Mouse (Mus musculus) olfactory bulb, adult 2 months (tissue): ENCODE data around the gene Marveld3. TPM values are rescaled to one million over a fixed set of nuclear protein-coding genes. Genes with fewer than 3 reads are reported as not detected.

Experiments used
- H3K27ac ChIP-seq: fragments of 200-500 bp; 2 replicates; pipeline ENCODE4 v1.5.1; 2012; ENCODE audit warnings: low read depth, low read length; ENCODE audit not compliant: insufficient read depth
- H3K4me1 ChIP-seq: fragments of 200-500 bp; 2 replicates; pipeline ENCODE4 v1.6.1; 2012; ENCODE audit warnings: low read length; ENCODE audit not compliant: control insufficient read depth, insufficient read depth
- H3K4me3 ChIP-seq: fragments of 200-500 bp; 2 replicates; pipeline ENCODE4 v1.5.1; 2012; ENCODE audit warnings: mild to moderate bottlenecking, low read depth, low read length, moderate library complexity; ENCODE audit not compliant: insufficient read depth
- CTCF ChIP-seq: fragments of 200-500 bp; IDR thresholded peaks from 2 replicates; pipeline ENCODE4 v1.5.1; 2012; ENCODE audit warnings: low read depth, mild to moderate bottlenecking, low read length, moderate library complexity; ENCODE audit not compliant: insufficient read depth
- POLR2A ChIP-seq: fragments of 200-500 bp; IDR thresholded peaks from 2 replicates; pipeline ENCODE4 v1.6.1; 2012; ENCODE audit warnings: mild to moderate bottlenecking, low read depth, low read length, moderate library complexity; ENCODE audit not compliant: insufficient read depth
- WGBS: fragments of 180-500 bp; shearing (Covaris S2); methylation state at CpG from one replicate; pipeline ENCODE4 v1.1.7; 2018; 5-methylcytosine and 5-hydroxymethylcytosine counted together
- polyA plus RNA-seq: library from polyadenylated mRNA; stranded (reverse); fragments of >200 nt; gene quantifications from 2 replicates; pipeline ENCODE4 v1.2.4, GENCODE M21; 2012; ENCODE audit warnings: low replicate concordance; ENCODE audit not compliant: missing spikeins, insufficient read depth, insufficient read length

Marveld3 gene
- polyA plus RNA-seq: not detected in 2 replicates

- Histone ChIP-seq H3K4me3 (peak within 1 kb of the TSS; percentile 33), H3K27ac (no peak within 1 kb of the TSS), H3K4me1 (peaks cover 22% of the 10 kb centered on the region)
- TF ChIP-seq POLR2A: no peak
- TF ChIP-seq CTCF: peak; percentile 82; the same call in 1 of the 2 replicates
- 2% methylated on average over 64 of the region's 64 CpGs for WGBS
Observed at GRCm38 (mm10) chr8:109961693-109962367, at the start of gene Marveld3. Marveld3 (minus strand) TSS chr8:109962203.

DNA sequence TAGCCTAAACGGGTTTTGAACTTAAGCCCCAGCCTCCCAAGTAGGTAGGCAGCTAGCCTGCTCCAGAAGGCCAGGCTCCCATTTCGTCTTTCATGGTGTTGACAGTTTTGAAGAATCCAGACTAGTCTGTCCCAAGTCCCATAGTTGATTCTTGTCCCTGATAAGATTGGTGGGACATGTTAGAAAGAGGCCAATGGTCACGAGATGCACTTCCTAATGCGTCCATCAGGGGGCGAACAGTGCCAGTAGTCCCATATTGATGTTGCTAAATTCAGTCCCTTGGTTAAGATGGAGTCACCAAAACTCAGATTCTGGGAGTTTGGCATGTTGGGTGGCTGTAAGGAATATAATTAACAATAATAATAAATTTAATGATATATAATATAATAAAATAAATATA, 48.9 kb upstream of the Marveld3 start:
- 36% methylated on average over 5 of the region's 5 CpGs for WGBS
- no peak overlapping the region for H3K4me3 ChIP-seq
- TF ChIP-seq POLR2A (no peak), CTCF (no peak)

GRCm38 (mm10) chr8:110008995-110009446, 47.0 kb upstream of the Marveld3 start:
- 62% methylated on average over 8 of the region's 8 CpGs for WGBS
- peaks cover 10% of the 10 kb centered on the region for H3K4me1 ChIP-seq
- TF ChIP-seq CTCF (no peak), POLR2A (no peak)
- H3K27ac ChIP-seq: no peak overlapping the region
- no peak overlapping the region for H3K4me3 ChIP-seq

More for the DNA sequence above, 48.9 kb upstream of the Marveld3 start:
- Histone ChIP-seq H3K4me1 (peaks cover 10% of the 10 kb centered on the region), H3K27ac (no peak overlapping the region)

DNA sequence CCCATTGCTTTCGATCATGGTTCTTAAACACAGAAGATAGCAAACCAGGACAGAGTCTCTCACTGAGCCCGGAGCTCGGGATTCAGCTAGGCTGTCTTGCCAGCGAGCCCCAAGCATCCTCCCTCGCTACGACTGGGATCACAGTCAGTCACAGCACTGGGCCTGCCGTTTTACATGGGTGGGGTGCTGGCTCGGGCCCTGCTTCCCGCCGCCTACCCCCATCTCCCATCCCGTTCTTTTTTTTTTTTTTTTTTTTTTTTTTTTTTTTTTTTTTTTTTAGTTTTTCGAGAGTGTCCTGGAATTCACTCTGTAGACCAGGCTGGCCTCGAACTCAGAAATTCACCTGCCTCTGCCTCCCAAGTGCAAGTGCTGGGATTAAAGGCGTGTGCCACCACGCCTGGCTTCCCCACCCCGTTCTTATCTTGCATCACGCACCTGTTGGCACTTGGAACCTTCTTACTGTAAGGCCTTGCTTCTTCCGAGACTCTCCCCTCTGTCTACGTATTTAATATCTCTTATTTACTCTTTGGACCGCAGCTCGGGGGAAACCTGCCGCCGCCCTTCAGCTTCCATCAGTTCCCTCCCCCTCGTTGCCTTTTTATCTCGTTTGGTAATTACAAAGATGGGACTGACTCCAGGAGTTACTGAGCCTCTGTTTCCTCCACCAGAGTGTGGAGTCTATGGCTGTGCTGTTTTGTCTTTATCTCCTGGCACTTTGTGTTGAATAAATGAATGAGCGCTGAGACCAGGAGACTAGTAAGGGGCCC, 46.4 kb upstream of the Marveld3 start:
- no peak for TF ChIP-seq POLR2A
- no peak for TF ChIP-seq CTCF
- Histone ChIP-seq H3K27ac (no peak overlapping the region), H3K4me3 (no peak overlapping the region), H3K4me1 (peaks cover 10% of the 10 kb centered on the region)
- WGBS: 75% methylated on average over 26 of the region's 26 CpGs

DNA sequence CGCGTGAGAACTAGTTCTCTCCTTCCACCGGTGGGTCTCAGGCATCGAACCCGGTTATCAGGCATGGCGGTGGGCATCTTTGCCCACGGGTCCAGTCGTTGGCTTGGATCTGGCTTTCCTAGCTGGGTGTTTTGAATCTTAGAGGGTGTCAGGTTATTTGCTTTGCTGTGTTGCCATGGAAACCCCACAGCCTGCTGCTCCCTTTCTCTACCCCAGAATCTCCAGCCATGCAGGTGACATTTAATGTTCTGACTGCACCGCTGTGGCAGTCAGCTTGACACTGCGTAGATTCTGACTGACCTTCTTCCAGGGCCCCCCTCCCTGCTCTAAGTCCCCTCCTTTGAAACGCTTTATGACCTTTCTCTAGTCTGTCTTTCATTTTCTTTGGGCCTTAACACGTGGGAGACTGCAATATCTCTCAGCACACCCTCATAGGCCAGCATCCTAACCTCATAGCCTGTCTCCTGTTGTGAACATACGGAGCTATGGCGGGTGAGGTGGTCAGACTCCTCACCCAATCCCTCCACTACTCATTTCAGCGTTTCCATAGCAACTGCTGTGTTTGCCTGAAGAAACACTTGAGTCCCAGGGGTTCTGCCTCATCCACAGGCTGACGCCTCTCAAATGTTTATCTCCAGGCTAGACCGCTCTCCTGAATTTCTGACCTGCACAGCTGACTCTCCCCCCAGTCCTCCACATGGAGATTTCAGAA, 44.5 kb upstream of the Marveld3 start:
- Histone ChIP-seq H3K27ac (0 out of 2 replicates have a peak overlapping the region, but pooled peaks have one; percentile 9), H3K4me1 (peaks cover 10% of the 10 kb centered on the region), H3K4me3 (no peak overlapping the region)
- no peak for TF ChIP-seq CTCF
- TF ChIP-seq POLR2A: no peak
- 41% methylated on average over 17 of the region's 17 CpGs for WGBS

DNA sequence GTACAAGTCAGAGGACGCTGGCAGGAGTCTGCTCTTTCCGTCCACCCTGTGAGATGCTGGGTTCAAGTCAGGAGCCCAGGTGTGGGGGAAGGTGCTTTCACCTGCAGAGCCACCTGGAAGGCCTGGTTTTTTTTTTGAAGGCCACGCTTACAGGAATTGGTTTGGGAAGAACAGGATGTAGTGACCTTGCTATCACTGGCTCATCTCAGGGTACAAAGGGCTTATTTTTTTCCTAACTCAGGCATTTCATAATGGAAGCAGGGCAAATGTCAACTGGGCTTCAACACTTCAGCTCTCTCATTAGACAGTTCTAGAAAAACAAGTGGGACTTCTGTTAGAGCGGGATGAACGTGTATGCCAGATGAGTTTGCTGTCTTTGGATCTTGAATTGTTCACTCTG, 42.3 kb upstream of the Marveld3 start:
- WGBS: 87% methylated on average over 5 of the region's 5 CpGs
- no peak for TF ChIP-seq CTCF
- no peak for TF ChIP-seq POLR2A
- Histone ChIP-seq H3K4me1 (peaks cover 10% of the 10 kb centered on the region), H3K4me3 (no peak overlapping the region), H3K27ac (no peak overlapping the region)

- no peak overlapping the region for H3K27ac ChIP-seq
- TF ChIP-seq POLR2A: no peak
- no peak for TF ChIP-seq CTCF
- H3K4me1 ChIP-seq: peaks cover 10% of the 10 kb centered on the region
- no peak overlapping the region for H3K4me3 ChIP-seq
- WGBS: 46% methylated on average over 9 of the region's 9 CpGs
Observed at GRCm38 (mm10) chr8:110002953-110003352, 41.0 kb upstream of the Marveld3 start.

- H3K4me3 ChIP-seq: no peak overlapping the region
- WGBS: 92% methylated on average over 10 of the region's 10 CpGs
- TF ChIP-seq POLR2A (no peak), CTCF (no peak)
- no peaks in the 10 kb centered on the region for H3K4me1 ChIP-seq
- H3K27ac ChIP-seq: no peak overlapping the region
Observed at GRCm38 (mm10) chr8:109999974-110000373, 38.0 kb upstream of the Marveld3 start.

DNA sequence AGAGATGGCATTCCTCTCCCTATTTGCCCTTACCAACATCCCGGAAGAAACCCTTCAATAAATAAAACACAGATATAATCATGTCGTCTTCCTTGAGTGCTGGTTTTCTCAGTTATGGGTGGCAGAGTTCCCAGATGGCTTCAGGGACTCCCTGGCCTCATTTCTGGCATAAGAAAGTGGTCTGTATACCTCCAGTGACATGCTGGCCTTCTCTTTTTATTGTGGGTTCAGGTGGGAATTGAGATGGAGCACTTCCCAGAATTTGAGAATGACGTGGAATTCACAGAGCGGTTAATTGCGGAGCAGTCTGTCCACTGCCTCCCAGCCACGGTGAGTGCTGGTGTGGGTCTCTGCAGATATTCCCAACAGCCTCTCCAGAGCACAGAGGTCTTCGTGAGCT, 36.1 kb upstream of the Marveld3 start:
- H3K4me3 ChIP-seq: no peak overlapping the region
- WGBS: 66% methylated on average over 7 of the region's 7 CpGs
- H3K27ac ChIP-seq: no peak overlapping the region
- TF ChIP-seq POLR2A: no peak
- TF ChIP-seq CTCF: no peak
- H3K4me1 ChIP-seq: no peaks in the 10 kb centered on the region
